In the genomic region with DNA sequence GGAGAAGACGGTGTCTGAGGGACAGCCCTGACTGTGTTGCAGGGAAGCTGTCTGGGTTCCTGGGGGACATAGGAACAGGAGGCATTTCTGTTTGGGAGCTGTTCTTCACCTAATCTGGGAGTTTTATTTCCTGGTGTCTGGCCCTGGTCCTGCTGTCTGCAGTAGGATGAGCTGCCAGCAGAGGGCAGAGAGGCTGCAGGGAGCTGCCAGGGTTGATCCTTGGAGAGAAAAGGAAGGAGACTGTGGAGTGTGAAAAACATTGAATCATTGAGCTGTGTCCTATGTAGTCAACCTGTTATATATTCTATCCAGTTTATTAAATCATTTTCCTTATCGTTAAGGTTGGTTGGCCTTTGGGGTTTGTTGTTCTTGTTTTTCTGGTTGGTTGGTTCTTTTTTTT, we compare ENCODE assay signal across 17 mouse cellular contexts. TPM values are rescaled to one million over a fixed set of nuclear protein-coding genes. Genes with fewer than 3 reads are reported as not detected.
ATAC-seq lines count a peak whose summit lies in the region.
"Not testable (repeated sequence)": the region's sequence is repeated elsewhere in the genome, so short reads cannot be mapped to it uniquely, and the experiment has no call there.
"Had no signal": no experiment of that assay in that cellular context is flagged by ENCODE, and none has a peak within 500 bp of the region (broad histone marks: within the 10 kb centered on the region; RNA-seq: fewer than 3 reads in every experiment).

No protein-coding gene starts in this region.

- H3K4me2 ChIP-seq in forebrain, embryonic 15.5 days (replicated peaks); heart, embryonic 16.5 days (ENCODE audit: low read depth, low read length); hindbrain, embryonic 16.5 days (ENCODE audit: low read length); kidney, embryonic 16.5 days (replicated peaks; ENCODE audit: low read depth, low read length); neural tube, embryonic 12.5 days (replicated peaks): not testable (repeated sequence)

- not testable (repeated sequence) for H3K27ac ChIP-seq in forebrain, embryonic 15.5 days (replicated peaks); heart, embryonic 16.5 days (ENCODE audit: low read length); hindbrain, embryonic 16.5 days (ENCODE audit: low read depth, low read length); kidney, embryonic 16.5 days (ENCODE audit: low read length); neural tube, embryonic 12.5 days

- not testable (repeated sequence) for H3K9ac ChIP-seq in forebrain, embryonic 15.5 days (replicated peaks); heart, embryonic 16.5 days (ENCODE audit: low read length); hindbrain, embryonic 16.5 days (ENCODE audit: low read depth, low read length); kidney, embryonic 16.5 days (replicated peaks; ENCODE audit: low read length); neural tube, embryonic 12.5 days

- peak; percentile 85 for ATAC-seq in common myeloid progenitor, adult 5-6 weeks (replicated peaks; ENCODE audit: low read depth, poor library complexity, severe bottlenecking)
- peak; percentile 60; the same call in 1 of the 2 replicates for ATAC-seq in forebrain, embryonic 15.5 days (replicated peaks)
- peak; percentile 32; the same call in 1 of the 2 replicates for ATAC-seq in heart, embryonic 16.5 days (replicated peaks; ENCODE audit: extremely low read depth, insufficient read depth, low FRiP score)
- ATAC-seq in hindbrain, embryonic 16.5 days = peak; percentile 64; the same call in 1 of the 2 replicates
- peak; percentile 68; the same call in 1 of the 2 replicates for ATAC-seq in kidney, embryonic 16.5 days (ENCODE audit: low FRiP score, low TSS enrichment)
- peak; percentile 66 for ATAC-seq in megakaryocyte, adult 5-6 weeks (ENCODE audit: poor library complexity, severe bottlenecking)
- peak; percentile 67 for ATAC-seq in neural tube, embryonic 12.5 days (ENCODE audit: low FRiP score, low read depth)

- H3K36me3 ChIP-seq in forebrain, embryonic 15.5 days; heart, embryonic 16.5 days (ENCODE audit: control insufficient read depth, insufficient read depth); hindbrain, embryonic 16.5 days (ENCODE audit: control insufficient read depth, insufficient read depth, low read length); kidney, embryonic 16.5 days (ENCODE audit: insufficient read depth, low read length); neural tube, embryonic 12.5 days: not testable (repeated sequence)

- not testable (repeated sequence) for H3K9me3 ChIP-seq in forebrain, embryonic 15.5 days; heart, embryonic 16.5 days (replicated peaks; ENCODE audit: control insufficient read depth, low read length); hindbrain, embryonic 16.5 days (ENCODE audit: control insufficient read depth, low read length); kidney, embryonic 16.5 days (ENCODE audit: low read length); neural tube, embryonic 12.5 days

- H3K4me1 ChIP-seq in forebrain, embryonic 15.5 days; heart, embryonic 16.5 days (ENCODE audit: control insufficient read depth, insufficient read depth, low read length); hindbrain, embryonic 16.5 days (ENCODE audit: control insufficient read depth, insufficient read depth, low read depth, low read length); kidney, embryonic 16.5 days (ENCODE audit: insufficient read depth, low read length); neural tube, embryonic 12.5 days: not testable (repeated sequence)

- no CpG with 5 or more reads among the region's 2 CpGs for WGBS in forebrain, embryonic 15.5 days
- no CpG with 5 or more reads among the region's 2 CpGs for WGBS in heart, embryonic 16.5 days
- WGBS in hindbrain, embryonic 16.5 days = no CpG with 5 or more reads among the region's 2 CpGs
- no CpG with 5 or more reads among the region's 2 CpGs for WGBS in kidney, embryonic 16.5 days
- WGBS in neural tube, embryonic 12.5 days = no CpG with 5 or more reads among the region's 2 CpGs

- H3K27me3 ChIP-seq in forebrain, embryonic 15.5 days; heart, embryonic 16.5 days (ENCODE audit: control insufficient read depth, insufficient read depth, low read length); hindbrain, embryonic 16.5 days (replicated peaks; ENCODE audit: control insufficient read depth, insufficient read depth, low read length); kidney, embryonic 16.5 days (ENCODE audit: insufficient read depth, low read length); neural tube, embryonic 12.5 days (replicated peaks): not testable (repeated sequence)

- not testable (repeated sequence) for H3K4me3 ChIP-seq in forebrain, embryonic 15.5 days; heart, embryonic 16.5 days (ENCODE audit: low read length); hindbrain, embryonic 16.5 days (ENCODE audit: low read length); kidney, embryonic 16.5 days (ENCODE audit: low read length); neural tube, embryonic 12.5 days

RNA-seq across cellular contexts. Expression of a gene that starts 6.2 kb away (rescaled TPM):
- total RNA-seq in common myeloid progenitor, adult 5-6 weeks (2017) = not detected in 2 replicates
- polyA plus RNA-seq in forebrain, embryonic 15.5 days (2015; fragmentation: Nextera tagmentation; extraction: Ambion mirVana) = not detected in 2 replicates
- 0.14 and 0.18 TPM in 2 replicates for polyA plus RNA-seq in heart, embryonic 16.5 days (2015; fragmentation: Nextera tagmentation; extraction: Ambion mirVana)
- polyA plus RNA-seq in hindbrain, embryonic 16.5 days (2015; fragmentation: Nextera tagmentation; extraction: Ambion mirVana) = 0.08 TPM in 1 of 2 replicates, not detected in the other
- polyA plus RNA-seq in kidney, embryonic 16.5 days (2015; fragmentation: Nextera tagmentation; extraction: Ambion mirVana) = 0.14 TPM in 1 of 2 replicates, not detected in the other
- not detected in 2 replicates for total RNA-seq in megakaryocyte, adult 5-6 weeks (2015)
- total RNA-seq in megakaryocyte, adult 5-6 weeks (2017) = not detected in 2 replicates
- polyA plus RNA-seq in neural tube, embryonic 12.5 days (2016; fragmentation: Nextera tagmentation; extraction: Ambion mirVana) = not detected in 2 replicates
- total RNA-seq: liver, adult 2 months had no signal
- polyA plus RNA-seq: embryonic facial prominence, embryonic 10.5 days; erythroblast, embryonic 14.5 days; heart, embryonic 14.5 days; hindbrain, embryonic 11.5 days; liver, adult 2 months; liver, postnatal 0 days; midbrain, embryonic 14.5 days had no signal

RNA-seq across cellular contexts. Expression of a gene that starts 50.8 kb away (rescaled TPM):
- not detected in 2 replicates for total RNA-seq in common myeloid progenitor, adult 5-6 weeks (2017)
- polyA plus RNA-seq in forebrain, embryonic 15.5 days (2015; fragmentation: Nextera tagmentation; extraction: Ambion mirVana) = not detected in 2 replicates
- polyA plus RNA-seq in heart, embryonic 16.5 days (2015; fragmentation: Nextera tagmentation; extraction: Ambion mirVana) = 0.14 TPM in 1 of 2 replicates, not detected in the other
- polyA plus RNA-seq in hindbrain, embryonic 16.5 days (2015; fragmentation: Nextera tagmentation; extraction: Ambion mirVana) = not detected in 2 replicates
- 0.10 TPM in 1 of 2 replicates, not detected in the other for polyA plus RNA-seq in kidney, embryonic 16.5 days (2015; fragmentation: Nextera tagmentation; extraction: Ambion mirVana)
- total RNA-seq in megakaryocyte, adult 5-6 weeks (2015) = not detected in 2 replicates
- not detected in 2 replicates for total RNA-seq in megakaryocyte, adult 5-6 weeks (2017)
- polyA plus RNA-seq in neural tube, embryonic 12.5 days (2016; fragmentation: Nextera tagmentation; extraction: Ambion mirVana) = not detected in 2 replicates
- total RNA-seq: adrenal gland, adult 2 months; gastrocnemius, postnatal 10 days; left cerebral cortex, postnatal 4 days had no signal
- polyA plus RNA-seq: embryonic facial prominence, embryonic 10.5 days; erythroblast, embryonic 14.5 days; hindbrain, embryonic 11.5 days; liver, adult 2 months had no signal

Comparison
In these comparisons a context has a peak if more than half of its experiments do, and no peak if none do; other contexts are left out.
1. ATAC-seq: peak in every context shown above with its lines; median percentile 85 in common myeloid progenitor, adult 5-6 weeks; 68 in kidney, embryonic 16.5 days; 67 in neural tube, embryonic 12.5 days; 66 in megakaryocyte, adult 5-6 weeks; 64 in hindbrain, embryonic 16.5 days; 60 in forebrain, embryonic 15.5 days; 32 in heart, embryonic 16.5 days.